Mouse (Mus musculus): ENCODE results near the gene Vmn1r22. TPM values are rescaled to one million over a fixed set of nuclear protein-coding genes. Genes with fewer than 3 reads are reported as not detected.
A peak's percentile ranks its signal among the peaks of the same experiment; 100 is the strongest.
"Not testable (repeated sequence)": the region's sequence is repeated elsewhere in the genome, so short reads cannot be mapped to it uniquely, and the experiment has no call there.

Vmn1r22 gene
- not detected in 2 replicates for polyA plus RNA-seq (2014; fragmentation: Nextera tagmentation; extraction: Ambion mirVana)

- Histone ChIP-seq H3K27me3 (replicated peaks; ENCODE audit: control insufficient read depth, insufficient read depth, low read length) (no peaks in the 10 kb centered on the region), H3K4me3 (ENCODE audit: low read depth, low read length) (no peak within 1 kb of the TSS), H3K4me2 (no peak within 1 kb of the TSS), H3K9ac (ENCODE audit: low read depth, low read length) (no peak within 1 kb of the TSS), H3K9me3 (ENCODE audit: control insufficient read depth, low read length) (no peaks in the 10 kb centered on the region), H3K27ac (ENCODE audit: low read depth, low read length) (no peak within 1 kb of the TSS), H3K36me3 (ENCODE audit: control insufficient read depth, insufficient read depth, low read length) (no peaks in the 10 kb centered on the region), H3K4me1 (replicated peaks; ENCODE audit: control insufficient read depth, insufficient read depth, low read length) (no peaks in the 10 kb centered on the region)
- WGBS, result 86% methylated on average over 1 of the region's 1 CpGs
- DNase-seq (ENCODE audit: low spot score) (no peak), ATAC-seq (replicated peaks; ENCODE audit: low FRiP score) (no peak)
These were observed at the start of gene Vmn1r22 for GRCm38 (mm10) chr6:57907928-57908327. TSS of gene Vmn1r22 (minus strand) at chr6:57908028.

GRCm38 (mm10) chr6:57926738-57927137, 18.9 kb upstream of the Vmn1r22 start, which contains the start of gene Vmn1r23:
TSS of gene Vmn1r23 (minus strand) at chr6:57926838.
- no peaks in the 10 kb centered on the region for H3K27me3 ChIP-seq (replicated peaks; ENCODE audit: control insufficient read depth, insufficient read depth, low read length)
- DNase-seq (ENCODE audit: low spot score) (no peak), ATAC-seq (replicated peaks; ENCODE audit: low FRiP score) (no peak)
- no peak within 1 kb of the TSS for H3K4me2 ChIP-seq
- H3K4me1 ChIP-seq (replicated peaks; ENCODE audit: control insufficient read depth, insufficient read depth, low read length), result no peaks in the 10 kb centered on the region
- no peaks in the 10 kb centered on the region for H3K36me3 ChIP-seq (ENCODE audit: control insufficient read depth, insufficient read depth, low read length)
- no peaks in the 10 kb centered on the region for H3K9me3 ChIP-seq (ENCODE audit: control insufficient read depth, low read length)
- H3K9ac ChIP-seq (ENCODE audit: low read depth, low read length), result no peak within 1 kb of the TSS
- no peak within 1 kb of the TSS for H3K4me3 ChIP-seq (ENCODE audit: low read depth, low read length)
- 90% methylated on average over 1 of the region's 1 CpGs for WGBS
- no peak within 1 kb of the TSS for H3K27ac ChIP-seq (ENCODE audit: low read depth, low read length)

GRCm38 (mm10) chr6:57859043-57860042, 48.5 kb downstream of the Vmn1r22 start:
- H3K4me1 ChIP-seq (replicated peaks; ENCODE audit: control insufficient read depth, insufficient read depth, low read length), result no peaks in the 10 kb centered on the region
- 44% methylated on average over 6 of the region's 6 CpGs for WGBS
- ATAC-seq (replicated peaks; ENCODE audit: low FRiP score) (peak; percentile 82), DNase-seq (ENCODE audit: low spot score) (peak; percentile 33)
- H3K4me3 ChIP-seq (ENCODE audit: low read depth, low read length), result no peak overlapping the region
- no peak overlapping the region for H3K9ac ChIP-seq (ENCODE audit: low read depth, low read length)
- no peak overlapping the region for H3K27ac ChIP-seq (ENCODE audit: low read depth, low read length)
- peak overlapping the region; percentile 26 for H3K4me2 ChIP-seq
- no peaks in the 10 kb centered on the region for H3K9me3 ChIP-seq (ENCODE audit: control insufficient read depth, low read length)
- H3K36me3 ChIP-seq (ENCODE audit: control insufficient read depth, insufficient read depth, low read length), result no peaks in the 10 kb centered on the region
- no peaks in the 10 kb centered on the region for H3K27me3 ChIP-seq (replicated peaks; ENCODE audit: control insufficient read depth, insufficient read depth, low read length)

GRCm38 (mm10) chr6:57851177-57851576, 56.7 kb downstream of the Vmn1r22 start:
- not testable (repeated sequence) for H3K4me1 ChIP-seq (replicated peaks; ENCODE audit: control insufficient read depth, insufficient read depth, low read length); H3K9me3 ChIP-seq (ENCODE audit: control insufficient read depth, low read length); H3K9ac ChIP-seq (ENCODE audit: low read depth, low read length); H3K4me2 ChIP-seq; H3K27ac ChIP-seq (ENCODE audit: low read depth, low read length); H3K4me3 ChIP-seq (ENCODE audit: low read depth, low read length); H3K27me3 ChIP-seq (replicated peaks; ENCODE audit: control insufficient read depth, insufficient read depth, low read length); H3K36me3 ChIP-seq (ENCODE audit: control insufficient read depth, insufficient read depth, low read length); DNase-seq (ENCODE audit: low spot score); ATAC-seq (replicated peaks; ENCODE audit: low FRiP score)
- 86% methylated on average over 5 of the region's 5 CpGs for WGBS

GRCm38 (mm10) chr6:57850286-57850685, 57.5 kb downstream of the Vmn1r22 start, which contains the start of gene Vmn1r21:
TSS of gene Vmn1r21 (minus strand) at chr6:57850343.
- no peaks in the 10 kb centered on the region for H3K36me3 ChIP-seq (ENCODE audit: control insufficient read depth, insufficient read depth, low read length)
- no peak within 1 kb of the TSS for H3K4me2 ChIP-seq
- ATAC-seq (replicated peaks; ENCODE audit: low FRiP score) (no peak), DNase-seq (ENCODE audit: low spot score) (no peak)
- 50% methylated on average over 1 of the region's 1 CpGs for WGBS
- H3K27ac ChIP-seq (ENCODE audit: low read depth, low read length), result no peak within 1 kb of the TSS
- no peak within 1 kb of the TSS for H3K4me3 ChIP-seq (ENCODE audit: low read depth, low read length)
- no peaks in the 10 kb centered on the region for H3K27me3 ChIP-seq (replicated peaks; ENCODE audit: control insufficient read depth, insufficient read depth, low read length)
- H3K4me1 ChIP-seq (replicated peaks; ENCODE audit: control insufficient read depth, insufficient read depth, low read length), result no peaks in the 10 kb centered on the region
- no peak within 1 kb of the TSS for H3K9ac ChIP-seq (ENCODE audit: low read depth, low read length)
- H3K9me3 ChIP-seq (ENCODE audit: control insufficient read depth, low read length), result no peaks in the 10 kb centered on the region

Other genes with a start within 250 kb of the Vmn1r22 start
- gene Pyurf, start 215.9 kb downstream of the Vmn1r22 start, polyA plus RNA-seq (2014; fragmentation: Nextera tagmentation; extraction: Ambion mirVana), result 13.5 and 14.9 TPM in 2 replicates
- 21.5 and 25.9 TPM in 2 replicates for gene Lancl2, start 205.5 kb downstream of the Vmn1r22 start, polyA plus RNA-seq (2014; fragmentation: Nextera tagmentation; extraction: Ambion mirVana)
- gene Vopp1, start 82.9 kb downstream of the Vmn1r22 start, polyA plus RNA-seq (2014; fragmentation: Nextera tagmentation; extraction: Ambion mirVana), result 23.8 and 24.3 TPM in 2 replicates
- not detected in 2 replicates for gene Vmn1r21, start 57.7 kb downstream of the Vmn1r22 start, polyA plus RNA-seq (2014; fragmentation: Nextera tagmentation; extraction: Ambion mirVana)
- gene Vmn1r23, start 18.8 kb upstream of the Vmn1r22 start, polyA plus RNA-seq (2014; fragmentation: Nextera tagmentation; extraction: Ambion mirVana), result not detected in 2 replicates
- gene Vmn1r24, start 53.5 kb upstream of the Vmn1r22 start, polyA plus RNA-seq (2014; fragmentation: Nextera tagmentation; extraction: Ambion mirVana), result not detected in 2 replicates
- not detected in 2 replicates for gene Vmn1r25, start 72.8 kb upstream of the Vmn1r22 start, polyA plus RNA-seq (2014; fragmentation: Nextera tagmentation; extraction: Ambion mirVana)
- gene Vmn1r26, start 107.1 kb upstream of the Vmn1r22 start, polyA plus RNA-seq (2014; fragmentation: Nextera tagmentation; extraction: Ambion mirVana), result not detected in 2 replicates

Measured in liver, embryonic 11.5 days (tissue).